Mouse (Mus musculus): ENCODE results near the gene Gad1.

DNA sequence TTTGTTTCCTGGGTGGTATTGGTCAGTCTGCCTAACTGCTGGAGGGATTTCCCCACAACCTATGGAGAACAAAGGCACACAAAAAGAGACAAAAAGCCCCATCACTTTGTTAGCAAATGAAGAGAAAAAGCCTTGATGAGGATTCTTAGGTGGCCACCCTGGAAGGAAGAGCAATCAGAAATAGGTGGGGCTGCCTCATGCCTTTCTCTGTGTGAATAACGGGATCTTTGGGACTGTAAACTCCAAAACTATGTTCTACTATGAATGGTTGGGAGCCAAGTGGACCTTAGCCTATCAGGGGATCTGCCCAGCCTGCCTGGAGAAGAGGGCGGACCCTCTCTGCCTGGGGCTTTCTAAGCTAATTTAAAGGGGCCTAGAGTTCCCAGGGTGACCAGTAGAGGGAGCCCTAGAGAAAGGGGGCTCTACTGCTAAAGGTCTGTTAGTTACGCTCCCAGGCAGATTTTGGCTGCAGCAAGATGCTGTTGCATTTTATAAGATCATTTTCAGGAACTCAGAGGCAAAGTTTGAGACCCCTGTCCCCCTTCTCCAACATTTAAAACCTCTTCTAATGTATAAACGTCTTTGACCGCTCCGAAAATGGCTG lies 66.5 kb downstream of the Gad1 start:
- peak; percentile 48; the same call in 1 of the 2 replicates for TF ChIP-seq CTCF (IDR thresholded peaks at IDR 0.05; ENCODE audit: low read depth, low read length)
- TF ChIP-seq POLR2A (IDR thresholded peaks at IDR 0.05; ENCODE audit: extremely low read depth, insufficient read depth, low read length), result no peak

All from liver, adult 2 months (tissue).